Mouse (Mus musculus): ENCODE measurements around the gene H2al1c.
A peak's percentile ranks its signal among the peaks of the same experiment; 100 is the strongest.
"Not testable (repeated sequence)": the region's sequence is repeated elsewhere in the genome, so short reads cannot be mapped to it uniquely, and the experiment has no call there.

The H2al1c gene

DNA sequence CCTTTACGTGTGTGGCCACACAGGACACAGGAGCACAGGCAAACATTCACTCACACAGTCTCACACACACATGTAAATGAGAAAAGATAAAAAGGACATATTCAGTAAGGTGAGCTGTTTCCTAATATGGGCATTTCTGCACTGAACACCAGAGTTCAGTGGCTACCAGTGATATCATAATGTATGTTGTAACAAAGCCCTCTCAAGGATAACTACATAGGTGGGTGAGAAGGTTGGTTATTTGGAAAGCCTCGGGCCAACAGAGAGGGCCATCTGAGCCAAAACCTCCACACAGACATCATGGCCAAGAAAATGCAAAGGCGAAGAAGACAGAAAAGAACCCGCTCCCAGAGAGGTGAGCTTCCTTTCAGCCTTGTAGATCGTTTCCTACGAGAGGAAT, at the start of gene H2al1c:
Gene H2al1c (plus strand): TSS at position 301 of the 400 bp plus-strand sequence.
- not testable (repeated sequence) for DNase-seq (ENCODE audit: low read depth, low spot score)

DNA sequence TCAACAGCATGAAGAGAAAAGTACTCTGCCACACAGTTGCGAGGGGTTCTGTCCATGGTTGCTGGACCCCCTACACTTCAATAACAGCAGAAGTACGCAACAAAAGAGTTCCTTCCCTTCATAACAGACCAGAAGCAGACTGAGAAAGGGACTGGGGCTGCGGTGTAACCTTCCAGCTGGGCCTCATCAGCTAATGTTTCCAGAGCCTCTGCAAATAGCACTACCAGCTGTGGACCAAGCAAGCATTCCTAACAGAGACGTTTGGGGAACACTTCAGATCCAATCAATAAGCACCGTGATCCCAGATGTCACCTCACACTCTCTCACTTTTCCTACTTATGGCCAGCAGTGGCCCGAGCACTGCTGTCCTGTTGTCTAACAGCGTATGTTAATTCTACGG, 40.5 kb upstream of the H2al1c start:
- no peak for DNase-seq (ENCODE audit: low read depth, low spot score)

DNA sequence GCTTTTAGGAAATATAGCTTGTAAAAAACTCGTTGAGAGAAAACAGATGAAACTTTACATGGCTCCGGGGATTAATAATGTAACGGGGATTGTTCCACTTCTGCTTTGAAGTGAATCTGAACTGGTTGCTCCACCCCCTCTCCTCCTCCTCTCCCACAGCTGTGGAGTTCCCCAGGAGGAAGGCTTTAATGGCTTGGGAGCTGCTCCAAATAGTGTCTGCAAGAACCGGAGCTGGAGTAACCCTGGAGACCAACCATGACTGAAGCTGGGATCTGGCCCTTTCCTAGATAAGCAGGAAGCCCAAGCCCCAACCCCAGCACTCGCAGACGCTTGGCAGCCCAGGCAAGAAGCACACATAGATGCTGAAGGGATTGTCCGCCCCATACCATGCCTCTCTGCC, 37.7 kb upstream of the H2al1c start:
- DNase-seq (ENCODE audit: low read depth, low spot score), result no peak

DNA sequence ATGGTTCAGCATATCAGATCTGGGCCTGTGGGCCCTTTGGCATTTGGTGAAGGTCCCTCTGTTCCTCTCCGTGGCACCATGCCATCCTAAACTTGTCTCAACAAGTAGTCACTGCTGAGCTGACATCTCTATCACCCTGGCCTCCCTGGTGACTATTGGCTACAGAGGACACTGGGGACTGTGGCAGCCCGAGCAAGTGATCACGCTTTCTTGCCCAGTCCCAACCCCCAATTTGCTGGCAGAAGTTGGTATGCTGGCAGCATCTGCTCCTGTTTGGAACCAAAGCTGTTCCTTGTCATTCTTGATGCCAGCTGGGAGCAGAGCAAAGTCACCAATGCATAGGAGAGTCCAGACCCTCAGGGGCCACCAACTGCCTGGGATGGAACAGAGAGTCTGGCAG, 36.4 kb upstream of the H2al1c start:
- DNase-seq (ENCODE audit: low read depth, low spot score), result no peak

DNA sequence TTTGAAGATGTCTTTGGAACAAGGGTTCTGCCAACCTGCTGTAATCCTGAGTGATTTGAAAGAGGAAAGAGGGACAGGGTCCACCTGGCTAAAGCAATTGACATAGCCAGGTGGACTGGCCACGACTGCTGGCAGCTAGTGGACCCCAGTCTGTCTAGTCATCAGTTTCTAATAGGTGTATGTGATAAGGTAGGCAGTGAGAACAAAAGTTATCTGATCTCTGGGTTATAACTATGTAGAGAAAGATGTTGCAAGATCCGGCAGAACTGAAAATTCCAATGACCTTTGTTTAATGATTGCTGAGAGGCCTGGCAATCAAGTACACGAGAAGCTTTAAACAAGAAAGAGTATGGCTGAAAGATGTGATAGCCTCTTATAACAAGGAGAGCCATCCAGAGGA, 32.3 kb upstream of the H2al1c start:
- no peak for DNase-seq (ENCODE audit: low read depth, low spot score)

DNA sequence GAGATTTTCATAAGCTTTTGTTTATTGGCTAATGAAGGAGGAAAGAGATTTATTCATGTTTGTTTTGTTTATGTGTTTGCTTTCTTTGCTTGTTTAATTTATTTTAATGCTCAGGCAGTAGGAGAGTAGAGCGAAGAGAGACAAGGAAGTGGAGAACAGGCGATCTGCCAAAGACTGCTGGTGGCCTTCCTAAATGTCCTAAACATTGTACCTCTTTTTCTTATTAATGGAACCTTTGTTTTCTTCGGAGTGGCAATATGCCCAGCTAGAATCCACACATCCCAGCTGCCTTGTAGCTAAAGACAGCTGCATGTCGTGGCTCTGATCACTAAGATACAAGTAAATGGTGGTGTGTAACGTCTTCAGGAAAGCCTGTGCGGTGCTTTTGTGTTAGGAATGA, 28.4 kb upstream of the H2al1c start:
- no peak for DNase-seq (ENCODE audit: low read depth, low spot score)

DNA sequence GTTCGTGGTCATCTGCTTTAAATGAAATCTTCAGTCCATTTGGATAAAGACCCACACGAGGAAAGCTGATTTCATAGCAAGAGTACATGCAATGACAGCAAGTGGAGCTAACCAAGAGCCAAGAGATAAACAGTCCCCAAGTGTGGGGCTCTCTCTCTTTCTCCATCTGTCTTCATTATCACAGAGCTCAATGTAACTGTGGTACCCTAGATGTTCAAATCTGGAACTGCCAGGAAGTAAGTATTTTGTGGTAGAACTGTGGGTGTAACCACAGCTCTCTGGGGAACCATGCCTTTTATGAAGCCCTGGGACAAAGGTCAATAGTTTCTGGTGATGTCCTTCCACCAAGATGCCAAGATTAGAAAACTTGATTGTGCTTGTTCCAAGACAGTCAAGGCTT, 24.7 kb upstream of the H2al1c start:
- no peak for DNase-seq (ENCODE audit: low read depth, low spot score)

DNA sequence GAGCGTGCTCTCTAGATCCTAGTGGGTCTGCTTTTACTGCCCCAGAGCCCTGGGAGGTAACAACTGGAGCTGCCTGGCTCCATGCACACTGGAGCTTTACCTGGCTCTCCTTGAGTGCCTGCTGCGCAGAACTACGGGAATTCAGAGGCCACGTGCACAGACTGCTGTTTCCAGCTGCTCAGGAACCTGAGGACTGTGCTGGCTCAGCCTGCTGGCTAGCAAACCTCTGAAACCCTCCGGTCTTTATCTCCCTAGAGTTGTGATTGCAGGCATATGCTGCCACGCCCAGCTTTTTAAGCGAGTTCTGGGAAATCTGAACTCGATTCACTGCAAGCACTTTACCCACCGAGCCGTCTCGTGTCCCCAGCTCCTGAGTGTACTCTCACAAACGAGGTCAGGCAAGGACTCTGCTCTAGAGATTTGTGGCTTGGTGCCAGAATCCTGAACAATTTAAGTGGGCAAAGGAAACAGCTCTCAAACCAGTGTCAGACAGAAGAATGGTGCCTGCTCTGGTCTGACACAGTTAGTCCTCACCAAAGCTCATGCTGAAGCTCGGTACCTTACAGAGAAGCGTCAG, 17.1 kb upstream of the H2al1c start:
- peak; percentile 2 for DNase-seq (ENCODE audit: low read depth, low spot score)

DNA sequence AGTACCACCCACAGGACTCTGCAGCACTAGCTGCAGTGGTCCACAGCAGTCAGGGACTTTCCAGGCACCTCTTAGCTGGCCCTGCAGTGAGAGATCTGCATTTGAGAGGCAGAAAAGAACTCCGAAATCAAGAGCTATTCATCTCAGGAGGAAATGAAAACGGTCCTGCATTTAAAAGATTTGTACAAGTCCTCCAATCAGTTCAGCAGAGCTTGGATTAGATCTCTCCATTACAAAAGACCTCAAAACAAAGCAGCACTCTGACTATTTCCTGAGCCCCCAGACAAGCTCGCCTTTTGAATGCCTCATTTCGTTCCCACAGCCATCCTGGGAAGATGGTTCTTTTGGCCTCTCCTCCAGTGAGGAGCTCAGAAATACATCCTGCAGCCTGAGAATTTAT, 16.2 kb upstream of the H2al1c start:
- peak; percentile 59 for DNase-seq (ENCODE audit: low read depth, low spot score)

DNA sequence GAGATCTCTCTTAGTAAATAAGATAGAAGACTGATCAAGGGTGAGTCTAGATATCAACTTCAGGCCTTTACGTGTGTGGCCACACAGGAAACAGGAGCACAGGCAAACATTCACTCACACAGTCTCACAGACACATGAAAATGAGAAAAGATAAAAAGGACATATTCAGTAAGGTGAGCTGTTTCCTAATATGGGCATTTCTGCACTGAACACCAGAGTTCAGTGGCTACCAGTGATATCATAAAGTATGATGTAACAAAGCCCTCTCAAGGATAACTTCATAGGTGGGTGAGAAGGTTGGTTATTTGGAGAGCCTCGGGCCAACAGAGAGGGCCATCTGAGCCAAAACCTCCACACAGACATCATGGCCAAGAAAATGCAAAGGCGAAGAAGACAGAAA, 6.5 kb upstream of the H2al1c start, which contains the start of gene H2al1a:
Gene H2al1a (plus strand): TSS at position 301 of the 400 bp plus-strand sequence.
- DNase-seq (ENCODE audit: low read depth, low spot score), result not testable (repeated sequence)

DNA sequence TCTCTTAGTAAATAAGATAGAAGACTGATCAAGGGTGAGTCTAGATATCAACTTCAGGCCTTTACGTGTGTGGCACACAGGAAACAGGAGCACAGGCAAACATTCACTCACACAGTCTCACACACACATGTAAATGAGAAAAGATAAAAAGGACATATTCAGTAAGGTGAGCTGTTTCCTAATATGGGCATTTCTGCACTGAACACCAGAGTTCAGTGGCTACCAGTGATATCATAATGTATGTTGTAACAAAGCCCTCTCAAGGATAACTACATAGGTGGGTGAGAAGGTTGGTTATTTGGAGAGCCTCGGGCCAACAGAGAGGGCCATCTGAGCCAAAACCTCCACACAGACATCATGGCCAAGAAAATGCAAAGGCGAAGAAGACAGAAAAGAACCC, 3.3 kb upstream of the H2al1c start, which contains the start of gene H2al1b:
Gene H2al1b (plus strand): TSS at position 301 of the 400 bp plus-strand sequence.
- DNase-seq (ENCODE audit: low read depth, low spot score), result not testable (repeated sequence)

DNA sequence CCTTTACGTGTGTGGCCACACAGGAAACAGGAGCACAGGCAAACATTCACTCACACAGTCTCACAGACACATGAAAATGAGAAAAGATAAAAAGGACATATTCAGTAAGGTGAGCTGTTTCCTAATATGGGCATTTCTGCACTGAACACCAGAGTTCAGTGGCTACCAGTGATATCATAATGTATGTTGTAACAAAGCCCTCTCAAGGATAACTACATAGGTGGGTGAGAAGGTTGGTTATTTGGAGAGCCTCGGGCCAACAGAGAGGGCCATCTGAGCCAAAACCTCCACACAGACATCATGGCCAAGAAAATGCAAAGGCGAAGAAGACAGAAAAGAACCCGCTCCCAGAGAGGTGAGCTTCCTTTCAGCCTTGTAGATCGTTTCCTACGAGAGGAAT, 3.1 kb downstream of the H2al1c start, which contains the start of gene H2al1d:
Gene H2al1d (plus strand): TSS at position 301 of the 400 bp plus-strand sequence.
- not testable (repeated sequence) for DNase-seq (ENCODE audit: low read depth, low spot score)

DNA sequence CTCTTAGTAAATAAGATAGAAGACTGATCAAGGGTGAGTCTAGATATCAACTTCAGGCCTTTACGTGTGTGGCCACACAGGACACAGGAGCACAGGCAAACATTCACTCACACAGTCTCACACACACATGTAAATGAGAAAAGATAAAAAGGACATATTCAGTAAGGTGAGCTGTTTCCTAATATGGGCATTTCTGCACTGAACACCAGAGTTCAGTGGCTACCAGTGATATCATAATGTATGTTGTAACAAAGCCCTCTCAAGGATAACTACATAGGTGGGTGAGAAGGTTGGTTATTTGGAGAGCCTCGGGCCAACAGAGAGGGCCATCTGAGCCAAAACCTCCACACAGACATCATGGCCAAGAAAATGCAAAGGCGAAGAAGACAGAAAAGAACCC, 6.2 kb downstream of the H2al1c start, which contains the start of gene H2al1e:
Gene H2al1e (plus strand): TSS at position 301 of the 400 bp plus-strand sequence.
- DNase-seq (ENCODE audit: low read depth, low spot score), result not testable (repeated sequence)

DNA sequence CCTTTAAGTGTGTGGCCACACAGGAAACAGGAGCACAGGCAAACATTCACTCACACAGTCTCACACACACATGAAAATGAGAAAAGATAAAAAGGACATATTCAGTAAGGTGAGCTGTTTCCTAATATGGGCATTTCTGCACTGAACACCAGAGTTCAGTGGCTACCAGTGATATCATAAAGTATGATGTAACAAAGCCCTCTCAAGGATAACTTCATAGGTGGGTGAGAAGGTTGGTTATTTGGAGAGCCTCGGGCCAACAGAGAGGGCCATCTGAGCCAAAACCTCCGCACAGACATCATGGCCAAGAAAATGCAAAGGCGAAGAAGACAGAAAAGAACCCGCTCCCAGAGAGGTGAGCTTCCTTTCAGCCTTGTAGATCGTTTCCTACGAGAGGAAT, 9.4 kb downstream of the H2al1c start, which contains the start of gene H2al1f:
Gene H2al1f (plus strand): TSS at position 301 of the 400 bp plus-strand sequence.
- DNase-seq (ENCODE audit: low read depth, low spot score), result not testable (repeated sequence)

DNA sequence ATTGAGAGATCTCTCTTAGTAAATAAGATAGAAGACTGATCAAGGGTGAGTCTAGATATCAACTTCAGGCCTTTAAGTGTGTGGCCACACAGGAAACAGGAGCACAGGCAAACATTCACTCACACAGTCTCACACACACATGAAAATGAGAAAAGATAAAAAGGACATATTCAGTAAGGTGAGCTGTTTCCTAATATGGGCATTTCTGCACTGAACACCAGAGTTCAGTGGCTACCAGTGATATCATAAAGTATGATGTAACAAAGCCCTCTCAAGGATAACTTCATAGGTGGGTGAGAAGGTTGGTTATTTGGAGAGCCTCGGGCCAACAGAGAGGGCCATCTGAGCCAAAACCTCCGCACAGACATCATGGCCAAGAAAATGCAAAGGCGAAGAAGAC, 12.5 kb downstream of the H2al1c start, which contains the start of gene H2al1g:
Gene H2al1g (plus strand): TSS at position 301 of the 400 bp plus-strand sequence.
- not testable (repeated sequence) for DNase-seq (ENCODE audit: low read depth, low spot score)

DNA sequence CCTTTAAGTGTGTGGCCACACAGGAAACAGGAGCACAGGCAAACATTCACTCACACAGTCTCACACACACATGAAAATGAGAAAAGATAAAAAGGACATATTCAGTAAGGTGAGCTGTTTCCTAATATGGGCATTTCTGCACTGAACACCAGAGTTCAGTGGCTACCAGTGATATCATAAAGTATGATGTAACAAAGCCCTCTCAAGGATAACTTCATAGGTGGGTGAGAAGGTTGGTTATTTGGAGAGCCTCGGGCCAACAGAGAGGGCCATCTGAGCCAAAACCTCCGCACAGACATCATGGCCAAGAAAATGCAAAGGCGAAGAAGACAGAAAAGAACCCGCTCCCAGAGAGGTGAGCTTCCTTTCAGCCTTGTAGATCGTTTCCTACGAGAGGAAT, 15.7 kb downstream of the H2al1c start, which contains the start of gene H2al1h:
Gene H2al1h (plus strand): TSS at position 301 of the 400 bp plus-strand sequence.
- DNase-seq (ENCODE audit: low read depth, low spot score), result not testable (repeated sequence)

DNA sequence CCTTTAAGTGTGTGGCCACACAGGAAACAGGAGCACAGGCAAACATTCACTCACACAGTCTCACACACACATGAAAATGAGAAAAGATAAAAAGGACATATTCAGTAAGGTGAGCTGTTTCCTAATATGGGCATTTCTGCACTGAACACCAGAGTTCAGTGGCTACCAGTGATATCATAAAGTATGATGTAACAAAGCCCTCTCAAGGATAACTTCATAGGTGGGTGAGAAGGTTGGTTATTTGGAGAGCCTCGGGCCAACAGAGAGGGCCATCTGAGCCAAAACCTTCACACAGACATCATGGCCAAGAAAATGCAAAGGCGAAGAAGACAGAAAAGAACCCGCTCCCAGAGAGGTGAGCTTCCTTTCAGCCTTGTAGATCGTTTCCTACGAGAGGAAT, 18.9 kb downstream of the H2al1c start, which contains the start of gene H2al1i:
Gene H2al1i (plus strand): TSS at position 301 of the 400 bp plus-strand sequence.
- not testable (repeated sequence) for DNase-seq (ENCODE audit: low read depth, low spot score)

DNA sequence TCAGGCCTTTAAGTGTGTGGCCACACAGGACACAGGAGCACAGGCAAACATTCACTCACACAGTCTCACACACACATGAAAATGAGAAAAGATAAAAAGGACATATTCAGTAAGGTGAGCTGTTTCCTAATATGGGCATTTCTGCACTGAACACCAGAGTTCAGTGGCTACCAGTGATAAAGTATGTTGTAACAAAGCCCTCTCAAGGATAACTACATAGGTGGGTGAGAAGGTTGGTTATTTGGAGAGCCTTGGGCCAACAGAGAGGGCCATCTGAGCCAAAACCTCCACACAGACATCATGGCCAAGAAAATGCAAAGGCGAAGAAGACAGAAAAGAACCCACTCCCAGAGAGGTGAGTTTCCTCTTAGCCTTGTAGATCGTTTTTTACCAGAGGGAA, 22.1 kb downstream of the H2al1c start, which contains the start of gene H2al1j:
Gene H2al1j (plus strand): TSS at position 301 of the 400 bp plus-strand sequence.
- not testable (repeated sequence) for DNase-seq (ENCODE audit: low read depth, low spot score)

DNA sequence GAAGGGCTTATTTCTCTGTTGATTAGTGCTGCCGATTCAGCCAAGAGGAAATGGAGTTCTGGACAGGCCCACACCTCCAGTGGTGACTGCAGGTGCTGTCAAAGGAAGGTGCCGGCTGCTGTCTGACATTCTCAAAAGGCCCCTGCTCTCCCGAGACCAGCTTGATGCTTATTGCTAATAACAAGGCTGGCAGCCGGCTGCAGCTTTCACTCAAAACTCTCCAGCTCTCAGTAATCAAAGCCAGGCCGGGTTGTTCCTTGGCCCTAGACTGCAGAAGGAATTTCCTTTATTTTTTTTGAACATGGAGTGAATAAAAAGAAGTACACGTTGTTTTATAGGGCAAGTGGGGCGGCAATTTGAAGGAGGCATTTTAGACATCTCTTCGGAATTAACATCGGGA, 40.3 kb downstream of the H2al1c start:
- DNase-seq (ENCODE audit: low read depth, low spot score), result no peak

DNA sequence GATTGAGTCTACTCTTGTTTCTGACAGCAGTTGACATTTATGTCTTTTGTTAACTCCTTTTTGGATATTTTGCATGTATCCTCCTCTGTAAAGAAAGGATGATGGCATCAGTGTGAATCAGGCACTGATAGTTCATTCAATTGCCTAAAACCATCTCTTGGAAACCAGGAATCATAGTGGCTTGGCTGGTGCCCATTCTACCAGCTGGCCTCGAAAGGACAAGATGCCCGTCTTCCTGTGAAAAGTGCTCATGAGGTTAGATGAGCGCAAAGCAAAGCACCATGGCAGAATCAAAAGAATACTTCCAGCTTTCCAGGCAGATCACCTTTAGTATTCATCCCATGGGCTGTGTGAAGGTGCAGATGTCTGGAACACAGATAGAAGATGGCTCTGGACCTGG, 41.3 kb downstream of the H2al1c start:
- DNase-seq (ENCODE audit: low read depth, low spot score), result no peak

Measured in ZHBTc4 (cell line).